Mouse (Mus musculus): ENCODE results near the gene Cyp26a1. TPM values are rescaled to one million over a fixed set of nuclear protein-coding genes. Genes with fewer than 3 reads are reported as not detected.
A peak's percentile ranks its signal among the peaks of the same experiment; 100 is the strongest.

The Cyp26a1 gene
- polyA plus RNA-seq (2015; fragmentation: Nextera tagmentation; extraction: Ambion mirVana): 0.22 TPM in 1 of 2 replicates, not detected in the other

DNA sequence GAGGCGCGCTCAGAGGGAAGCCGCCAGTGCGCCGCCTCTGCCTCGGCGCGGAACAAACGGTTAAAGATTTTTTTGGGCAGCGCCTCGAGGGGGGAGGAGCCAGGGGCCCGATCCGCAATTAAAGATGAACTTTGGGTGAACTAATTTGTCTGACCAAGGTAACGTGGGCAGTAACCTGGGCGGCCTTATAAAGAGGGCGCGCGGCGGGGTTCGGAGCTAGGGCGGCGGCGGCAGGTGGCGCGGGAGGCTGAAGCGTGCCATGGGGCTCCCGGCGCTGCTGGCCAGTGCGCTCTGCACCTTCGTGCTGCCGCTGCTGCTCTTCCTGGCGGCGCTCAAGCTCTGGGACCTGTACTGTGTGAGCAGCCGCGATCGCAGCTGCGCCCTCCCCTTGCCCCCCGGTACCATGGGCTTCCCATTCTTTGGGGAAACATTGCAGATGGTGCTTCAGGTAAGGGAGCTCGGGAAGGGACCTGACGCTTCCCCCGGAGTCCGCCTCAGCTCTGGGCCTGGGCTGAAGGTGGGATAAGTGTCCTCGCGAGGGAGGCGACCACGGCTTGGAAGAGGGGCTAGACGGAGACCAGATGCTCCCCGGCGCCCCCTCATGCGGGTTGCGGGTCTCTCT lies at the start of gene Cyp26a1:
Gene Cyp26a1, plus strand, starts transcription at position 148 of the 622 bp plus-strand sequence.
- Histone ChIP-seq H3K27ac (replicated peaks) (no peak within 1 kb of the TSS), H3K4me1 (replicated peaks) (peaks cover 38% of the 10 kb centered on the region), H3K36me3 (no peaks in the 10 kb centered on the region), H3K27me3 (peaks cover 96% of the 10 kb centered on the region), H3K9me3 (no peaks in the 10 kb centered on the region), H3K4me3 (peak within 1 kb of the TSS; percentile 33), H3K9ac (0 out of 2 replicates have a peak within 1 kb of the TSS, but pooled peaks have one; percentile 10), H3K4me2 (peak within 1 kb of the TSS; percentile 56)
- under 1% methylated on average over 51 of the region's 51 CpGs for WGBS
- ATAC-seq (ENCODE audit: low FRiP score, low read depth): 0 out of 2 replicates have a peak, but pooled peaks have one; percentile 21

DNA sequence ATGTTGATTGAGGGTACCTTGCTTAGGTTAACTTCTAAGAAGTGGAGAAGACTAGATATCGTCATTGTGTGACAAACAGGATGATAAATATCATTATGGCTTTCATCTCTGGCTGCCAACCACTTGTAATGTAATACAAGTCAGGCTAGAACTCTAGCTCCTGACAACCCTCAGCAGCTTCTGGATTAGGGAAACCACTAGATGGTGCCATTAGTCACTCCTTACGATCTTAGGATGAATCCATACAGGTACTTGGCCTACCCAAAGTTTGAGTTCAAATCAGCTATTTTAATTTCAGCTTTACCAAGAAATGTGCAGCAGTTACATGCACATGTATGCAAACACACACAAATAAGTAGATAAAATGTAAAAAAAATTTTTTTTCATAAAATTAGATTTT lies 49.6 kb upstream of the Cyp26a1 start:
- Histone ChIP-seq H3K36me3 (no peaks in the 10 kb centered on the region), H3K27ac (replicated peaks) (no peak overlapping the region), H3K4me3 (no peak overlapping the region), H3K4me2 (no peak overlapping the region), H3K9ac (no peak overlapping the region), H3K9me3 (no peaks in the 10 kb centered on the region), H3K4me1 (replicated peaks) (no peaks in the 10 kb centered on the region), H3K27me3 (no peaks in the 10 kb centered on the region)
- 46% methylated on average over 2 of the region's 2 CpGs for WGBS
- ATAC-seq (ENCODE audit: low FRiP score, low read depth): no peak

DNA sequence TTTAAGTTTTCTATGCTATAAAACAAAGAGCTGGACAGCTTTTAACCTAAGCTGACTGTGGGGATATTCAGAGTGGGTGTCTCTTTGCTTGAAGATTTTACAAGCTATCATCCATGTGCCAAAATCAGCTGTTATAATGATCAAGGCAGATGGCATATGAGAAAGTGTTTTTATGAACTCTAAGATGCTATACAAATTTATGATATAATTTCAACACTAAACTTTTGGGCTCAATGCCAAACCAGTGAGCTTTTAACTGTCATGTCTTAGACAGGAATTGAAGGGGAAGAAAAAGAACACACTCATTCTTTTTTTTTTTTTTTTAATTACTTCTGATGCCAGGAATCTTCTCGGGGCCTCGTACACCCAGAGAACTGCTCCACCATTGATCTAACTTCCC lies 47.1 kb upstream of the Cyp26a1 start:
- WGBS: 65% methylated on average over 2 of the region's 2 CpGs

DNA sequence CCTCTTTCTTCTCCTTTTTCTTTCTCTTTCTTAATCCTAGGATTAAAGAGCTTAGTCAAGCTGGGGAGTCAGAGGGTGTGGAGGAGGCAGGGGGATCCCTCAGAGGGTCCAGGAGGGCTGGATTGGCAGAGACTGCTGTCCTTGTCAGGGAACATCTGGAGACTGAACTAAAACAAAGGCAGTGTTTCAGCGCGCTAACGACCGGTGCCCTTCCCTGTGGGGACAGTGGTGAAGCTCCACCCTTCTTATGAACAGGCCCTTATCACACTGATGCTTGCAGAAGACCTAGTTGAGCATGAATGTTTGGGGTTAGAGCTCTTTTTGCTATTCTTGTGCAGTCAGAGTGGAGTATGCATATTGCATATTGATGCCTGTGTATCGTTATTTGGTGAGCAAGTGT lies 43.6 kb upstream of the Cyp26a1 start:
- H3K4me1 ChIP-seq (replicated peaks): no peaks in the 10 kb centered on the region
- H3K36me3 ChIP-seq: no peaks in the 10 kb centered on the region
- no peaks in the 10 kb centered on the region for H3K27me3 ChIP-seq
- no peak overlapping the region for H3K4me3 ChIP-seq
- no peak overlapping the region for H3K9ac ChIP-seq
- 29% methylated on average over 5 of the region's 5 CpGs for WGBS
- no peak overlapping the region for H3K27ac ChIP-seq (replicated peaks)
- H3K4me2 ChIP-seq: no peak overlapping the region
- no peaks in the 10 kb centered on the region for H3K9me3 ChIP-seq
- ATAC-seq (ENCODE audit: low FRiP score, low read depth): no peak

More for the DNA sequence above, 47.1 kb upstream of the Cyp26a1 start:
- ATAC-seq (ENCODE audit: low FRiP score, low read depth): no peak
- no peak overlapping the region for H3K27ac ChIP-seq (replicated peaks)
- H3K9ac ChIP-seq: no peak overlapping the region
- H3K36me3 ChIP-seq: no peaks in the 10 kb centered on the region
- no peaks in the 10 kb centered on the region for H3K4me1 ChIP-seq (replicated peaks)
- no peak overlapping the region for H3K4me3 ChIP-seq
- H3K4me2 ChIP-seq: no peak overlapping the region
- no peaks in the 10 kb centered on the region for H3K27me3 ChIP-seq
- no peaks in the 10 kb centered on the region for H3K9me3 ChIP-seq

DNA sequence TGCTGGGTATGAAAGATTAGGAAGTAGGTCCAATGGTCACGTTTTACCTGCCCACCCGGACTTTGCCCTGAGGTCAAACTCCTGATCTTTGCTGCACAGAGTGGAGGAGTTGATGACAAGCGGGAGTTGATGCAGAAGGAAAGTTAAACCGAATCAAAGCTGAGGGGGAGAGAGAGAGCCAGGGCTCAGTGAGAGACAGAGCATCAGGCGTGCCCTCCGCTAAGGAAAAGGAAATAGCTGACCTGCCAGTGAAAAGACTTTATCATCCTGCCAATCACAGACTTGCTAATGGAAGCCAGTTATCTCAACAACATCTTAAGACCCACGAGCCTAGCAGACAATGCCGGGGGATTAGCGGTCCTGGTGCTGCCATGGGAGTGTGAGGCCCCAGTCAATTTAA lies 41.2 kb upstream of the Cyp26a1 start:
- Histone ChIP-seq H3K9me3 (no peaks in the 10 kb centered on the region), H3K4me2 (no peak overlapping the region), H3K4me1 (replicated peaks) (no peaks in the 10 kb centered on the region), H3K36me3 (no peaks in the 10 kb centered on the region), H3K9ac (no peak overlapping the region), H3K27me3 (no peaks in the 10 kb centered on the region), H3K27ac (replicated peaks) (no peak overlapping the region), H3K4me3 (no peak overlapping the region)
- 9% methylated on average over 9 of the region's 9 CpGs for WGBS
- no peak for ATAC-seq (ENCODE audit: low FRiP score, low read depth)

DNA sequence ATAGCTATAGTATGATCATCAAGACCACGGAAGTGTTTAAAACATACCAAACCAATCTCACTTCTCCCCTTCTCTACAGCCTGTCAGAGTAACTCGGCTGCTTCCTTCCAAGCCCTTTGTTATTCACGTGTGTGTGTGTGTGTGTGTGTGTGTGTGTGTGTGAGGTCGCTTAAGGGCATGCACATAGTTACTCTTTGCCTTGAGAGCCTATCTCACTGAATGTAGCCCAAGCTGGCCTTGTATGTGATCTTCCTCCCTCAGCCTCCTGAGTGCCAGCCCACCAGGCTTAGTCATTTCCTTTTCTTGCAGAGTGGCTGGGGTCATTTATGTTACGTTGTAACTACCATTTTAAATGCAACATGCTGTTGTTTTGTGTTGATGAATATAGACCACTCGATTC lies 32.3 kb upstream of the Cyp26a1 start:
- no peak overlapping the region for H3K4me2 ChIP-seq
- H3K9ac ChIP-seq: no peak overlapping the region
- H3K27me3 ChIP-seq: no peaks in the 10 kb centered on the region
- H3K4me3 ChIP-seq: no peak overlapping the region
- no peaks in the 10 kb centered on the region for H3K9me3 ChIP-seq
- H3K36me3 ChIP-seq: no peaks in the 10 kb centered on the region
- no peak for ATAC-seq (ENCODE audit: low FRiP score, low read depth)
- 68% methylated on average over 6 of the region's 6 CpGs for WGBS
- H3K27ac ChIP-seq (replicated peaks): no peak overlapping the region
- no peaks in the 10 kb centered on the region for H3K4me1 ChIP-seq (replicated peaks)

DNA sequence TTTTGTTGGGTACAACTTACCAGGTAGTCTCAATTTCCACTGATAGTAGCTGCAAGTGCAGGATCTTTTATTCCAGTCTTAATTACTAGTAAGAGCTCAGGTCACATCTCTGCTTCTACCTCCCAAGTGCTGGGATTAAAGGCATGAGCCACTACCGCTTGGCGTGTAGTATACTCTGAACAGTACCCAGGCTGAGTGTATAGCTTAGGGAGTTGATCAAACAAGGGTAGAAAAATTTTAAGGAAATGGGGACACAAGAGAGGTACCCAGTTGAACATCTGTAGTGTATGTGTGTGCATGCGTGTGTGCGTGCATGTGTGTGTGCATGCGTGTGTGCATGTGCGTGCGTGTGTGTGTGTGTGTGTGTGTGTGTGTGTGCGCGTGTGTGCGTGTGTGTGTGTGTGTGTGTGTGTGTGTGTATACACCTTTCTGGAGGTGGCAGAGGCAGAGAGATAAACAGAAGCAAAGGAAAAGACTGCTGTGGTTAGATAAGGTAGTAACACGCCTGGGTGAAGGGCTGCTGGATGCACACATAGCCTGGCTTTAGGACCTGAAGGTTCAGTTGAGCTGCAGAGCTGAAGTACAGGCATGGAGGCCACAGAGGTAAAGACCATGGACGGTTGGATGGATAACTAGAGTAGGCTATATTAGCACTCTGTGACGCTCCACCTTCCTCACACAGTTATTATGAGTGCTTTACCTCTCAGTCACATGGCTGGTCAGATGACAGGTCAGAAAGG lies 29.6 kb upstream of the Cyp26a1 start:
- no peak overlapping the region for H3K4me3 ChIP-seq
- 86% methylated on average over 13 of the region's 13 CpGs for WGBS
- no peaks in the 10 kb centered on the region for H3K27me3 ChIP-seq
- no peak overlapping the region for H3K4me2 ChIP-seq
- no peaks in the 10 kb centered on the region for H3K9me3 ChIP-seq
- no peak overlapping the region for H3K27ac ChIP-seq (replicated peaks)
- no peaks in the 10 kb centered on the region for H3K36me3 ChIP-seq
- H3K9ac ChIP-seq: no peak overlapping the region
- H3K4me1 ChIP-seq (replicated peaks): no peaks in the 10 kb centered on the region
- ATAC-seq (ENCODE audit: low FRiP score, low read depth): no peak

DNA sequence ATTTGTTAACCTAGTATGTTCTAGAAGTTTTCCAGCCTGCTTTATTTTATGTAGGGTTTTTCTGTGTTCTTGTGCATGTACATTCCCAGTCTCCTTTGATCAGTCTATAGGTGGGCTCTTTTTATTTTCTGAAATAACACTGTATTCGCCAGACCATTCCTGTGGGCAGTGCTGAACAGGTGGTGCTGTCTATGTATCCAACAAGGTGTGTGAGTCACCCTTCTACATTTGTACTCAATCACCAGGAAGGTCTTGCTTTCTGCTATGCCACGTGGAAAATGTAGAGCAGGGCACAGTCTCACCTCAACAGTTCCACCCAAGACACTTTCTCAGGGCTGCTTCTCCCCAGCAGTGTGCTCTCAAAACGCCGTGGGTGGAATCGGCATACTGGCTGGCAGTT lies 28.9 kb upstream of the Cyp26a1 start:
- WGBS: 90% methylated on average over 5 of the region's 5 CpGs
- ATAC-seq (ENCODE audit: low FRiP score, low read depth): no peak
- H3K36me3 ChIP-seq: no peaks in the 10 kb centered on the region
- no peak overlapping the region for H3K4me2 ChIP-seq
- no peak overlapping the region for H3K4me3 ChIP-seq
- H3K4me1 ChIP-seq (replicated peaks): no peaks in the 10 kb centered on the region
- no peak overlapping the region for H3K27ac ChIP-seq (replicated peaks)
- H3K9ac ChIP-seq: no peak overlapping the region
- H3K9me3 ChIP-seq: no peaks in the 10 kb centered on the region
- no peaks in the 10 kb centered on the region for H3K27me3 ChIP-seq

DNA sequence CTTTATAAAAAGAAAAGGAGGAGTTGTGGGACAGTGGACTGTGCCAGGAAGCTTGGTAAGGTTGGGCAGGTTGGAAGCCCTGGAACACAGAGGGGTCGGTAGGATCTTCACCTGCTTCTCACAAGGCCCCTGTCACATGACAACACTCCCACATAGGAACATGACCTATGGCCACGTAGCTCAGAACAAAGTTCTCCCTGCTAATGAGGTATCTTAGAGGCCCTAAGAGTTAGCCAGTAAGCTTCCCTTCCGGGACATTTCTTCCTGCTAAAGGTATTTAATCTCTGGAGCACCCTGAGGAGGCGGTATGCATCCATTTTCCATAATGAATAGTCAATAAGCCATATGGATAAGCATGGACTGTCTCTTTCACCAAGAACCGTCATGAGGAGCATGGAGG lies 28.1 kb upstream of the Cyp26a1 start:
- no peak overlapping the region for H3K9ac ChIP-seq
- H3K4me2 ChIP-seq: no peak overlapping the region
- H3K27me3 ChIP-seq: no peaks in the 10 kb centered on the region
- H3K4me1 ChIP-seq (replicated peaks): no peaks in the 10 kb centered on the region
- ATAC-seq (ENCODE audit: low FRiP score, low read depth): no peak
- H3K36me3 ChIP-seq: no peaks in the 10 kb centered on the region
- H3K9me3 ChIP-seq: no peaks in the 10 kb centered on the region
- WGBS: 83% methylated on average over 5 of the region's 5 CpGs
- no peak overlapping the region for H3K27ac ChIP-seq (replicated peaks)
- no peak overlapping the region for H3K4me3 ChIP-seq

DNA sequence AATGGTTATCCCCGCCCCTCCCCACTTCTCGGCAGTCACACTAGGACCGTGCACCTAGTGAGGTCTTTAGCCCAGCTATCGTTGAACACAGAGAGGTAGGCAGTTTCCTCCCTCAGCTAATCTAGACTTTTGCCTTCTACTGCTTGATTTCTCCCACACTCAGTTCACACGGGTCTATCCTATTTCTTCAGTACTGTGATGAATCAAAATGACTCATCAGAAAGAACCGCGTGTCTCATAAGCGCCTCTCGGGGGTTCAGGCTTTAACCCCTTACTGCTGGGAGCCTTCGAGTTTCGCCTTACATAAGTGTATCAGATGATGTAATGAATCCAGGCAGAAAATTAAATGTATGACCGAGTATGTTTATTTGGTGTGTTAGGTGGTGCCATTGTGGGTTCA lies 24.2 kb upstream of the Cyp26a1 start:
- Histone ChIP-seq H3K9ac (no peak overlapping the region), H3K27me3 (no peaks in the 10 kb centered on the region), H3K4me1 (replicated peaks) (no peaks in the 10 kb centered on the region), H3K4me2 (no peak overlapping the region), H3K9me3 (no peaks in the 10 kb centered on the region), H3K4me3 (no peak overlapping the region), H3K27ac (replicated peaks) (no peak overlapping the region), H3K36me3 (no peaks in the 10 kb centered on the region)
- no peak for ATAC-seq (ENCODE audit: low FRiP score, low read depth)
- 68% methylated on average over 12 of the region's 12 CpGs for WGBS

DNA sequence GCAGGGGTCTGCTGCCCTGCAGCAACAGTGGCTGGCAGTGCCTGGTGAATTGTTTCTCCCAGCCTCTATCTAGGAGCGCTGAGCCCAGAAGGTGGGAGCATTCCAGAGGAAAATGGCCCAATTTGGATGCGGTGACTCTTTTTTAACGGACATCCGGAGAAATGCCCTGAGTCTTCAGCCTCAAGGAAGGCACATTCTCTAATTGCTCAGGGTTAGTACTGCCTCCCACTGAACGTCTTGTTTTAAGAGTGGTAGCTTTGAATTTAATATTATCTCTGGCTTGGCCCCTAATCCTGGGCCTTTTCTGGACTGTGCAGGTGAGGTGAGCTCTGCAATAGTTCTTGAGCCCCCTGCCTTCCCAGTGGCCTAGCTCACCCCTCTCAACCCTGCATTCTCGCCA lies 12.3 kb upstream of the Cyp26a1 start, which contains the start of gene Cyp26c1:
Gene Cyp26c1, plus strand, starts transcription at position 301 of the 400 bp plus-strand sequence.
- H3K4me3 ChIP-seq: no peak within 1 kb of the TSS
- ATAC-seq (ENCODE audit: low FRiP score, low read depth): no peak
- H3K9ac ChIP-seq: no peak within 1 kb of the TSS
- H3K27me3 ChIP-seq: peaks cover 86% of the 10 kb centered on the region
- no peak within 1 kb of the TSS for H3K27ac ChIP-seq (replicated peaks)
- no peak within 1 kb of the TSS for H3K4me2 ChIP-seq
- H3K36me3 ChIP-seq: no peaks in the 10 kb centered on the region
- H3K4me1 ChIP-seq (replicated peaks): peaks cover 12% of the 10 kb centered on the region
- H3K9me3 ChIP-seq: no peaks in the 10 kb centered on the region
- 10% methylated on average over 6 of the region's 6 CpGs for WGBS

DNA sequence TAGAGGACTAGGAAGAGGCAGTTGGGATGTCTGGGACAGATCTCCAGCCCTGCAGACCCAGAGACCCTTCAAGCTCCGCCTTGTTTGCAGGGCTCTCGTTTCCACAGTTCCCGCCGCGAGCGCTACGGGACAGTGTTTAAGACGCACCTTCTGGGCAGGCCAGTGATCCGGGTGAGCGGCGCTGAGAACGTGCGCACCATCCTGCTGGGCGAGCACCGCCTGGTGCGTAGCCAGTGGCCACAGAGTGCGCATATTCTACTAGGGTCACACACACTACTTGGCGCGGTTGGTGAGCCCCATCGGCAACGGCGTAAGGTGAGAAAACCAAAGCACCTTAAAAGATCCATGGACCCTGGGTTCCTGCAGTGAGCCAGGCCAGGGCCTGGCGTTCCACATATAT lies 11.3 kb upstream of the Cyp26a1 start:
- Histone ChIP-seq H3K9me3 (no peaks in the 10 kb centered on the region), H3K9ac (no peak overlapping the region), H3K4me3 (no peak overlapping the region), H3K27ac (replicated peaks) (no peak overlapping the region), H3K36me3 (no peaks in the 10 kb centered on the region), H3K4me1 (replicated peaks) (peaks cover 19% of the 10 kb centered on the region), H3K27me3 (peaks cover 97% of the 10 kb centered on the region), H3K4me2 (no peak overlapping the region)
- 7% methylated on average over 23 of the region's 23 CpGs for WGBS
- ATAC-seq (ENCODE audit: low FRiP score, low read depth): no peak

Measured in hindbrain, embryonic 15.5 days (tissue).